In genomic region chr17:28618124-28618523, GRCm38 (mm10) we compare ENCODE assay signal across 25 mouse cellular contexts. TPM values are rescaled to one million over a fixed set of nuclear protein-coding genes. Genes with fewer than 3 reads are reported as not detected.
DNase-seq lines count a peak whose midpoint lies in the region; ATAC-seq and TF ChIP-seq lines count a peak whose summit lies in the region.
"Had no signal": no experiment of that assay in that cellular context is flagged by ENCODE, and none has a peak within 500 bp of the region (broad histone marks: within the 10 kb centered on the region; RNA-seq: fewer than 3 reads in every experiment).

No protein-coding gene starts in this region.

- no peak overlapping the region for H3K27ac ChIP-seq in MEL (ENCODE audit: control insufficient read depth, low read depth, low read length)
- peak overlapping the region; percentile 5; the same call in 1 of the 2 replicates for H3K27ac ChIP-seq in liver, embryonic 11.5 days (ENCODE audit: low read depth, low read length)
- H3K27ac ChIP-seq: embryonic facial prominence, embryonic 15.5 days; forebrain, embryonic 12.5 days; hindbrain, postnatal 0 days had no signal

- H3K27me3 ChIP-seq in MEL (ENCODE audit: control insufficient read depth in 1 of 2, insufficient read depth in 2 of 2, low read length in 2 of 2): no peaks in the 10 kb centered on the region
- H3K27me3 ChIP-seq in liver, embryonic 11.5 days (replicated peaks; ENCODE audit: control insufficient read depth, insufficient read depth, low read length): no peaks in the 10 kb centered on the region
- H3K27me3 ChIP-seq: embryonic facial prominence, embryonic 15.5 days; forebrain, embryonic 12.5 days; Patski had no signal

- no peaks in the 10 kb centered on the region for H3K9me3 ChIP-seq in MEL (replicated peaks; ENCODE audit: insufficient read depth, low read length)
- no peaks in the 10 kb centered on the region for H3K9me3 ChIP-seq in liver, embryonic 11.5 days (ENCODE audit: control insufficient read depth, low read length)
- H3K9me3 ChIP-seq: embryonic facial prominence, embryonic 15.5 days; forebrain, embryonic 12.5 days had no signal

- TF ChIP-seq RAD21 in MEL (IDR thresholded peaks at IDR 0.05; ENCODE audit: low read depth, low read length): no peak

- peaks cover 84% of the 10 kb centered on the region for H3K79me2 ChIP-seq in MEL (ENCODE audit: control insufficient read depth, insufficient read depth, low read length, poor library complexity)

- ATAC-seq in liver, embryonic 11.5 days (replicated peaks; ENCODE audit: low FRiP score): peak; percentile 64
- peak; percentile 74 for ATAC-seq in megakaryocyte-erythroid progenitor cell, adult 5-6 weeks (replicated peaks; ENCODE audit: low FRiP score, low TSS enrichment, poor library complexity, severe bottlenecking)
- ATAC-seq: hindbrain, postnatal 0 days; Patski had no signal

- peaks cover 17 to 36% of the 10 kb centered on the region in 2 experiments for H3K4me1 ChIP-seq in MEL (ENCODE audit: control insufficient read depth in 1 of 2, insufficient read depth in 2 of 2, low read length in 2 of 2)
- peaks cover 40% of the 10 kb centered on the region for H3K4me1 ChIP-seq in liver, embryonic 11.5 days (replicated peaks; ENCODE audit: control insufficient read depth, insufficient read depth, low read length)

- no peak for TF ChIP-seq POLR2A in MEL (IDR thresholded peaks at IDR 0.05; ENCODE audit: control insufficient read depth in 1 of 2, insufficient read depth in 1 of 2, low read depth in 1 of 2, low read length in 2 of 2, poor library complexity in 1 of 2)

- peak overlapping the region; percentile 41 for H3K4me2 ChIP-seq in liver, embryonic 11.5 days
- H3K4me2 ChIP-seq: embryonic facial prominence, embryonic 15.5 days; forebrain, embryonic 12.5 days; heart, embryonic 11.5 days had no signal

- intact Hi-C loops in left cerebral cortex, postnatal 4 days (cut with DNase I): no loop called here

- 57% methylated on average over 7 of the region's 7 CpGs for WGBS in liver, embryonic 11.5 days

- peak; percentile 10 for DNase-seq in embryo, embryonic 10 days (ENCODE audit: low spot score)
- DNase-seq in embryo, embryonic 9.5 days (ENCODE audit: extremely low spot score): no peak
- DNase-seq in MEL (ENCODE audit: low read depth, low spot score): no peak
- no peak for DNase-seq in liver, embryonic 11.5 days (ENCODE audit: low spot score)
- no peak for DNase-seq in kidney, adult 11 months
- DNase-seq in kidney, postnatal 14 days: no peak
- no peak for DNase-seq in left cerebral cortex, postnatal 4 days
- DNase-seq: adrenal gland, postnatal 25 days; cerebellum, adult 2 months; layer of hippocampus, postnatal 36 days; lung, postnatal 14 days; midbrain, embryonic 14.5 days had no signal

- H3K4me3 ChIP-seq in MEL (ENCODE audit: control insufficient read depth in 1 of 2, insufficient read depth in 1 of 2, low read depth in 2 of 2, low read length in 2 of 2): peak overlapping the region in 1 of 2 experiments; percentile 1; a peak in 1 of 4 replicates
- no peak overlapping the region for H3K4me3 ChIP-seq in liver, embryonic 11.5 days (ENCODE audit: low read depth, low read length)
- H3K4me3 ChIP-seq: embryonic facial prominence, embryonic 15.5 days; forebrain, embryonic 12.5 days; myocyte had no signal

- no peak for TF ChIP-seq CTCF in MEL (IDR thresholded peaks at IDR 0.05 in 2 of 3, conservative IDR thresholded peaks at IDR 0.05 in 1 of 3; ENCODE audit: control insufficient read depth in 1 of 3, insufficient read depth in 1 of 3, low read depth in 2 of 3, low read length in 3 of 3, poor library complexity in 1 of 3, severe bottlenecking in 1 of 3)

- TF ChIP-seq EP300 in MEL (IDR thresholded peaks at IDR 0.05; ENCODE audit: low read depth in 1 of 2, low read length in 2 of 2): no peak

- H3K9ac ChIP-seq in MEL (ENCODE audit: control insufficient read depth, low read depth, low read length, poor library complexity, severe bottlenecking): no peak overlapping the region; the same call in 1 of the 2 replicates
- 0 out of 2 replicates have a peak overlapping the region, but pooled peaks have one; percentile 22 for H3K9ac ChIP-seq in liver, embryonic 11.5 days (ENCODE audit: low read depth, low read length)
- H3K9ac ChIP-seq: embryonic facial prominence, embryonic 15.5 days; forebrain, embryonic 12.5 days had no signal

- peaks cover 37 to 54% of the 10 kb centered on the region in 2 experiments for H3K36me3 ChIP-seq in MEL (ENCODE audit: control insufficient read depth in 1 of 2, insufficient read depth in 2 of 2, low read length in 2 of 2)
- H3K36me3 ChIP-seq in liver, embryonic 11.5 days (ENCODE audit: control insufficient read depth, insufficient read depth, low read length): peaks cover 24% of the 10 kb centered on the region

TF ChIP-seq in MEL, 35 proteins besides CTCF, POLR2A, EP300 and RAD21:
- no peak for TF ChIP-seq ZC3H11A (IDR thresholded peaks at IDR 0.05; ENCODE audit: low read depth, low read length)
- no peak for TF ChIP-seq NELFE (IDR thresholded peaks at IDR 0.05; ENCODE audit: low read depth, low read length)
- TF ChIP-seq CHD1 (IDR thresholded peaks at IDR 0.05; ENCODE audit: low read depth, low read length): no peak
- TF ChIP-seq GABPA (IDR thresholded peaks at IDR 0.05; ENCODE audit: low read depth, low read length): no peak
- TF ChIP-seq MXI1 (IDR thresholded peaks at IDR 0.05; ENCODE audit: low read depth, low read length): 0 out of 2 replicates have a peak, but pooled peaks have one; percentile 22
- no peak for TF ChIP-seq ZKSCAN1 (IDR thresholded peaks at IDR 0.05; ENCODE audit: low read depth, low read length)
- TF ChIP-seq RCOR1 (IDR thresholded peaks at IDR 0.05; ENCODE audit: low read depth, low read length): no peak

RNA-seq across cellular contexts. Expression of gene Srpk1, which starts 4.4 kb away (rescaled TPM):
- 125 and 138 TPM in 2 replicates for total RNA-seq in MEL (2012; rRNA removed)
- 100 to 1,000 TPM; 119 to 211 TPM for polyA plus RNA-seq in MEL (2012; ENCODE audit: insufficient read depth in 1 of 2, insufficient read length in 2 of 2, low read depth in 1 of 2, low replicate concordance in 2 of 2, missing spikeins in 1 of 2)
- 92.7 and 99.8 TPM in 2 replicates for polyA plus RNA-seq in liver, embryonic 11.5 days (2014; fragmentation: Nextera tagmentation; extraction: Ambion mirVana)
- total RNA-seq in megakaryocyte-erythroid progenitor cell, adult 5-6 weeks (2014; fragmentation: Nextera tagmentation): 141 and 164 TPM in 2 replicates
- total RNA-seq in megakaryocyte-erythroid progenitor cell, adult 5-6 weeks (2017): 159 and 165 TPM in 2 replicates
- total RNA-seq in left cerebral cortex, postnatal 4 days (2021): 100 to 1,000 TPM; 127 to 133 TPM

RNA-seq across cellular contexts. Expression of gene Lhfpl5, which starts 42.7 kb away (rescaled TPM):
- total RNA-seq in MEL (2012; rRNA removed): not detected in 2 replicates
- under 1 TPM in 1 of 2 experiments, not detected in 1; 0.19 TPM for polyA plus RNA-seq in MEL (2012; ENCODE audit: insufficient read depth in 1 of 2, insufficient read length in 2 of 2, low read depth in 1 of 2, low replicate concordance in 2 of 2, missing spikeins in 1 of 2)
- 0.27 and 0.33 TPM in 2 replicates for polyA plus RNA-seq in liver, embryonic 11.5 days (2014; fragmentation: Nextera tagmentation; extraction: Ambion mirVana)
- total RNA-seq in megakaryocyte-erythroid progenitor cell, adult 5-6 weeks (2014; fragmentation: Nextera tagmentation): not detected in 2 replicates
- not detected in 2 replicates for total RNA-seq in megakaryocyte-erythroid progenitor cell, adult 5-6 weeks (2017)
- 1 to 10 TPM; 7.4 to 8.1 TPM for total RNA-seq in left cerebral cortex, postnatal 4 days (2021)
- total RNA-seq: gastrocnemius, postnatal 4 days; heart, postnatal 25 days; liver, adult 2 months had no signal
- polyA plus RNA-seq: heart, embryonic 11.5 days; liver, adult 2 months had no signal

RNA-seq across cellular contexts. Expression of gene Clps, which starts 57.6 kb away (rescaled TPM):
- total RNA-seq in MEL (2012; rRNA removed): not detected in 2 replicates
- polyA plus RNA-seq in MEL (2012; ENCODE audit: insufficient read depth in 1 of 2, insufficient read length in 2 of 2, low read depth in 1 of 2, low replicate concordance in 2 of 2, missing spikeins in 1 of 2): not detected
- 3.5 and 3.7 TPM in 2 replicates for polyA plus RNA-seq in liver, embryonic 11.5 days (2014; fragmentation: Nextera tagmentation; extraction: Ambion mirVana)
- total RNA-seq in megakaryocyte-erythroid progenitor cell, adult 5-6 weeks (2014; fragmentation: Nextera tagmentation): not detected in 2 replicates
- total RNA-seq in megakaryocyte-erythroid progenitor cell, adult 5-6 weeks (2017): not detected in 2 replicates
- total RNA-seq in left cerebral cortex, postnatal 4 days (2021): not detected
- total RNA-seq: adrenal gland, postnatal 25 days; gastrocnemius, postnatal 4 days; heart, postnatal 25 days; hindbrain, postnatal 0 days; layer of hippocampus, adult 18-20 months; layer of hippocampus, postnatal 36 days; left cerebral cortex, postnatal 25 days had no signal
- polyA plus RNA-seq: embryonic facial prominence, embryonic 15.5 days; forebrain, embryonic 12.5 days; heart, embryonic 11.5 days; hindbrain, postnatal 0 days; kidney, embryonic 16.5 days; midbrain, embryonic 14.5 days; myocyte; Patski had no signal
